Mouse (Mus musculus) heart, postnatal 0 days (tissue): ENCODE results near the gene Thsd7a.

Source experiments
- CTCF ChIP-seq: IDR thresholded peaks from 2 replicates; pipeline ENCODE4 v1.5.1; 2016; ENCODE audit warnings: antibody characterized with exemption, control low read depth, low read depth
- EP300 ChIP-seq: IDR thresholded peaks from 2 replicates; pipeline ENCODE4 v1.6.1; 2016; ENCODE audit warnings: antibody characterized with exemption, low read depth

- TF ChIP-seq CTCF (no peak), EP300 (no peak)
Measured at GRCm38 (mm10) chr6:12562336-12562735, 186.9 kb downstream of the Thsd7a start.
